Mouse (Mus musculus): ENCODE data around the gene Mid2. TPM values are rescaled to one million over a fixed set of nuclear protein-coding genes. Genes with fewer than 3 reads are reported as not detected.
A peak's percentile ranks its signal among the peaks of the same experiment; 100 is the strongest.
"Not testable (repeated sequence)": the region's sequence is repeated elsewhere in the genome, so short reads cannot be mapped to it uniquely, and the experiment has no call there.

The Mid2 gene
- 10 to 100 TPM; 20.6 to 21.9 TPM for total RNA-seq (2021)
- long read RNA-seq, experiment 1, partial matches to known transcripts, result 1 of 10 reads
- long read RNA-seq, experiment 1, other reads (novel, unspliced or antisense), result 9 of 10 reads
- long read RNA-seq, experiment 2, partial matches to known transcripts, result 1 of 5 reads
- long read RNA-seq, experiment 2, other reads (novel, unspliced or antisense), result 4 of 5 reads

DNA sequence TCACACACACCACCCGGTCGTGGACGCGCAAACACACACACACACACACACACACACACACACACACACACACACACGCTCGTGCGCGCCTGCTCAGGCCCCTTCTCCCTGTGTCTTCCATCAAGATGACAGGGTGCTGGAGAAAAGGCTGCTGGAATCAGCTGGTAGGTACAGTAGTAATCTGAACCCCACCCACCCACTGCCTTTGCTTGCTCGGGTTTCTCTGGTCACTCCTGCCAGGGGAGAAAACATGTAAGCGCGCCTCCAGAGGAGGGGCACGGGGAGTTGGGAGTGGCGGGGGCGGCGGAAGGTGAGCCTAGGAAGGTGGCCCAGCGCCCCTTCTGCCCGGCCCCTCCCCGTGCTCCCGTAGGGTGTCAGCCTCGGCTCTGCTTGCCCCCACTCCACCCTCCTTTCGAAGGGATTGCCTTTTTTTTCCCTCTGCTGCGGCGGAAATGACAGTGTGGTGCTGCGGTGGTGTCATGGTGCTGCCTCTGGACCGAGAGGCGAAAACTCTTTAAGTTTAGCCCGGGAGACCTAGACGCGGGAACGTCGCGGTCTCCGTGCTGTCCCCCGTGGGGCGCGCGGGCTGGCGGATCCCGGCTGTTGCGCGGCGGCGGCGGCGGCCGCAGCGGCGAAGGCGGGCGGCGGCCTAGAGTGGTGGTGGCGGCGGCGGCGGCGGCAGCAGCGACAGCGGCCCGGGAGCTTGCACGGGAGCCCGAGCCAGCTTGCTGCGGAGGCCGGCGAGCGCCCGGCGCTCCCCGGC is at the start of gene Mid2:
Gene Mid2 (plus strand): TSS at position 121 of the 763 bp plus-strand sequence.
- peak; percentile 40 to 42 for DNase-seq
- intact Hi-C loops (cut with DNase I), result loop anchor here (5.0 kb wide), 2 partner anchors 58 to 62 kb away; partner anchors contain the start of gene Tsc22d3

GRCm38 (mm10) chrX:140624875-140625594 is 39.4 kb upstream of the Mid2 start:
- DNase-seq, result no peak
- intact Hi-C loops (cut with DNase I), result no loop called here

DNA sequence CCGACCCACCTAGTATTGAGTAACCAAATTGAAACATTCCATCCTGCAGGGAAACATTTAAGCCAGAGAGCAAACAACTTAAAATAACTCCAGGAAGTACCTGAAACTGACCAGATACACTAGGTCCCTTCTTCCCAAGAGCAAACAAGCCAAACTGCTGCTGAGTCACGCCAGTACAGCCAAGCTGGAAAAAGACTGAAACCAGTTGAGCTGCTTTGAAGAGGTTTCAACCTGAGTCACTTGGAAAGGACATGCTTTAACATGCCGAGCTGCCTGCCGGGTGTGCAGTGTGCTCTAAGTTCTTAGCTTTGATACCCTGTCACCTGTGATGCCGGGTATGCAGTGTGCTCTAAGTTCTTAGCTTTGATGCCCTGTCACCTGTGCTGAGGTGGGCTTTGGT is 26.4 kb upstream of the Mid2 start:
- no peak for DNase-seq
- intact Hi-C loops (cut with DNase I), result no loop called here

- no peak for DNase-seq
- intact Hi-C loops (cut with DNase I), result no loop called here
These were observed 24.8 kb upstream of the Mid2 start for GRCm38 (mm10) chrX:140639592-140639991.

- no peak for DNase-seq
- intact Hi-C loops (cut with DNase I), result loop anchor here (5.0 kb wide), 1 partner anchor 58 kb away; the partner anchor contains the start of gene Tsc22d3
These were observed 3.7 kb upstream of the Mid2 start for GRCm38 (mm10) chrX:140660731-140661130.

- no peak for DNase-seq
- intact Hi-C loops (cut with DNase I), result loop anchor here (5.0 kb wide), 1 partner anchor 61 kb away; the partner anchor contains the start of gene Tsc22d3
These were observed 883 bp upstream of the Mid2 start for GRCm38 (mm10) chrX:140663516-140663915.

DNA sequence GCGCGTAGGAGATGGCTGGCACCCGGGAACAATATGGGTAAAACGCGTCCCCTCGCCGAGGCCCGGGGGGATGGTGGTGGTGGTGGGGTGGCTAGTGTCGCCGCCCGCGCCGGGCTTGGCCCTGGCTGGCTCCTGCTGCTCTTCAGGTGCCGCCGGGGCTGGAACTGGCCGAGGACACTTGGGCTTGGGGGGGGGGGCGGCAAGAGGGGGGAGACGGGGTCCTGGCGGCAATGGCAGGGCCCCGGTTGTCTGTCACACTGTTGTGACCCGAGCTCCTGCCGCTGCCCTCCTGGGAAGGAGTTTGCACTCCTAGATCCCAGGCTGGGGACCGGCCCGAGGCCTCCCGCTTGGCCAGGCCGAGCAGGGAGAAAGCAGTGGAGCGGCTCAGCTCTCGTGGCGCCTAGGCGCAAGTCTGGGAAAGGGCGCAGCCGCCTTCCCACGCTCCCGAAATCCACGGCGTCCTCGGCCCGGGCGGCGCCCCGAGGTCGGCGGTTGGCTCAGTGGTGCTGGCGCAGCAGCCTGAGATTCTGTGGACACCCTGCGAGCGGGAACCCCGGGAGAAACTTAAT is 927 bp downstream of the Mid2 start:
- peak; percentile 43 to 51 for DNase-seq

GRCm38 (mm10) chrX:140675444-140675843 is 11.0 kb downstream of the Mid2 start:
- intact Hi-C loops (cut with DNase I), result no loop called here
- no peak for DNase-seq

More for the DNA sequence above, 927 bp downstream of the Mid2 start:
- intact Hi-C loops (cut with DNase I), result loop anchor here (5.0 kb wide), 1 partner anchor 57 kb away; no protein-coding TSS in a partner anchor

GRCm38 (mm10) chrX:140688335-140688734 is 23.9 kb downstream of the Mid2 start:
- intact Hi-C loops (cut with DNase I), result no loop called here
- DNase-seq, result no peak

GRCm38 (mm10) chrX:140697872-140698463 is 33.6 kb downstream of the Mid2 start:
- DNase-seq; intact Hi-C loops (cut with DNase I): not testable (repeated sequence)

DNA sequence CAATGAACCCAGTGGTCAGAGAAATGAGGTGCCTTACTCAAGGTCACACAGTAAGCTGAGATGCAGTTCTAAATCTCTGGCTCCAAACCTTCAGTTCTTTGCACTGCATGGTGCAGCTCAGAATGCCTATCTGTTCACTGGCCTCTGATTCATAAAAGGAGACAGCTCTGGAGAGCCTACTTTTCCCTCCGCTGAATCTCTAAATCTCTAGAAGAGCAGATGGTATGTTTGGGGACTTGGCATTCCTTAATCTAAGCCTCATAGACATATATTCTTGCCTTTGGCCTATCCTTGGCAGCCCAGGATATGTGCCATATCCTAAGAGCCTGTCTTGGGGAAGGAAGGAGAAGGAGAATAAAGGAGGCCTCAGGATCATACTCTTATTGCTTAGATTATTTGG is 38.8 kb downstream of the Mid2 start:
- no peak for DNase-seq
- intact Hi-C loops (cut with DNase I), result no loop called here

DNA sequence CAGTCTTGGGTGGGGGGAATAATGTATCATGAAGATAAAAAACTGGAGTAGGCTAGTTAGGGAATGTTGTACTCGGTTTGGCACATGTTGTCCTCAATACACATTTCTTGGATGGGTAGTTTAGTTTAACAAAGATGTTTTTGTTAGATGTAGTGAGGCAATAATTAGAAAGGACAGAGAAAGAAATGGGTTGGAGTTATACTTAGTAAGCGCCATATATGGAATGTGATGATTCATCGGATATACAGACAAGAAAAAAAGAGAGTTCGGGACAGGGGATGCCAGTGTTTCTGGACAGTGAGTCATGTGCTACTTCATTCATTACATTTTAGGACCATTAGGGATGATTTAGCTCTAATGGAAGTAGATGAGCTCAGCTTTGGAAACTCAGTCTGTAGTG is 41.7 kb downstream of the Mid2 start:
- intact Hi-C loops (cut with DNase I), result no loop called here
- no peak for DNase-seq

DNA sequence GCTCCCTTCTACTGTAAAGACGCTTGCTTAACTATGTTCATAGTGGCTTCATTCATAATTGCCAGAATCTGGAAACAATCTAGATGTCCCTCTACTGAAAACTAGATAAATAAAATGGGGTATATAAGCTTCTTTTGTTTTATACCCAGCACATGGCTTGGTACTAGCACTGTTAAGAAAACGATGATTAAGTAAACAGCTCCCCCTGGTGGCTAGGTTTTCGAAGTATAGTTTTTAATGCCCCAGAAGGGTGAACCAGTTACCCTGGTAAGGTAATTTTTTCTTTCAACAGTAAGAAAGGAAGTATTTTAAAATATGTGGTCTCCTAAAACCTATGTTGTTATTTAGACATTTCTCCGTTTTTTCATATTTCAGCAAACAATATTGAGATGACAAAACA is 58.0 kb downstream of the Mid2 start:
- peak; percentile 15 to 59 for DNase-seq
- intact Hi-C loops (cut with DNase I), result loop anchor here (5.0 kb wide), 4 partner anchors 55 to 245 kb away; partner anchors contain the start of gene Tsc22d3

DNA sequence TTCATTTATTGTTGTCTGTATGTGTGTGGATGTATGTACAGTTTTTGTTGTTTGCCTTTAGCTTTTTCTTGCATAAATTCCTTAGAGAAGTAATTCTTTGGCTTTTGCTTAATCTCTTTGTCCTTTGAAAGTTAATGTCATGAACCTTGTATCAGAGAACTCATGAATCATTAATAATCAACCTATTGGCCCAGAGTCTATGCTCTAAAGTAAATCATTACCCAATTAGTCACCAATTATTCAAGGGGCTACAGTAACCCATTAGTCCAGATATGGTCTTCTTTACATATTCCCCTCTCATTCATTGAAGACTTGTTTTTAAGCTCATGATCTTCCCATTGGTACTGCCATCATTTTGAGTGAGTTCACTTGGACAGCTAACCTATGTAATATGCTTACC is 74.6 kb downstream of the Mid2 start:
- intact Hi-C loops (cut with DNase I), result no loop called here

DNA sequence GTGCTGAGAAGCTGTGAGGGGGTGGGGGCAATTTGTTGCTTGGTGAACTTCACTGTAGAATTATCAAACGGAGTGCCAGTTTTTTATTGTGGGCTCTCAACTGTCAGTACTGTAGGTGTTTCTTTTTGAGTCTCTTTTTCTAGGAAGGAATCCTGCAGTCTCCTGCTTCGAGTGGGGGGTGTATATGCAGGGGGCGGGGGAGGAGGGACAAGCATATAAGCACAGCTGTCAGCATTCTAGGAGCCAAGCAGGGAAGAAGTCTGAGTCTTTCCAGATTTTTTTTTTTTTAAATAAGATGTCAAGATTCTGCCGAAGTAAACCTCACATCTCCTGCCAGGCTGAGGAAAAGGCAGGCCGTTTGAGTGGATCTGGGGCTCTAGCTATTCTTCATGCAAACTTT is 78.8 kb downstream of the Mid2 start:
- intact Hi-C loops (cut with DNase I), result no loop called here
- DNase-seq, result no peak

More for the DNA sequence above, 74.6 kb downstream of the Mid2 start:
- DNase-seq, result no peak

- intact Hi-C loops (cut with DNase I), result no loop called here
- peak in 1 of 2 experiments; percentile 23 for DNase-seq
These were observed 105.4 kb downstream of the Mid2 start for GRCm38 (mm10) chrX:140769794-140770193.

GRCm38 (mm10) chrX:140805340-140805739 is 140.9 kb downstream of the Mid2 start:
- DNase-seq, result no peak
- intact Hi-C loops (cut with DNase I), result no loop called here

GRCm38 (mm10) chrX:140813312-140814006 is 149.1 kb downstream of the Mid2 start, which contains the start of gene Tex13b:
Gene Tex13b (minus strand): TSS chrX:140813433.
- no peak for DNase-seq
- intact Hi-C loops (cut with DNase I), result no loop called here
